ENCODE assay signal across 11 mouse cellular contexts in genomic region chr13:45960311-45960965, GRCm38 (mm10). TPM values are rescaled to one million over a fixed set of nuclear protein-coding genes. Genes with fewer than 3 reads are reported as not detected.
DNase-seq lines count a peak whose midpoint lies in the region; ATAC-seq and TF ChIP-seq lines count a peak whose summit lies in the region.
"Had no signal": no experiment of that assay in that cellular context is flagged by ENCODE, and none has a peak within 500 bp of the region (broad histone marks: within the 10 kb centered on the region; RNA-seq: fewer than 3 reads in every experiment).

No protein-coding gene starts in this region.

- H3K27ac ChIP-seq in forebrain, embryonic 12.5 days, result no peak overlapping the region
- H3K27ac ChIP-seq in forebrain, embryonic 11.5 days (ENCODE audit: low read depth, low read length), result no peak overlapping the region
- peak overlapping the region; percentile 1; the same call in 1 of the 2 replicates for H3K27ac ChIP-seq in layer of hippocampus, adult 2 months
- no peak overlapping the region for H3K27ac ChIP-seq in embryonic facial prominence, embryonic 14.5 days (replicated peaks; ENCODE audit: low read depth, low read length)
- H3K27ac ChIP-seq in intestine, embryonic 15.5 days, result no peak overlapping the region
- H3K27ac ChIP-seq: stomach, embryonic 15.5 days had no signal

- no peak for TF ChIP-seq CTCF in layer of hippocampus, adult 2 months (conservative IDR thresholded peaks at IDR 0.05)

- no peaks in the 10 kb centered on the region for H3K27me3 ChIP-seq in forebrain, embryonic 12.5 days
- no peaks in the 10 kb centered on the region for H3K27me3 ChIP-seq in forebrain, embryonic 11.5 days (ENCODE audit: control insufficient read depth, insufficient read depth, low read length)
- H3K27me3 ChIP-seq in embryonic facial prominence, embryonic 14.5 days (replicated peaks; ENCODE audit: control insufficient read depth, insufficient read depth, low read length), result no peaks in the 10 kb centered on the region
- no peaks in the 10 kb centered on the region for H3K27me3 ChIP-seq in intestine, embryonic 15.5 days (replicated peaks)
- H3K27me3 ChIP-seq: stomach, embryonic 15.5 days had no signal

- no peak overlapping the region for H3K9ac ChIP-seq in forebrain, embryonic 12.5 days
- H3K9ac ChIP-seq in forebrain, embryonic 11.5 days (ENCODE audit: low read length), result no peak overlapping the region
- H3K9ac ChIP-seq in embryonic facial prominence, embryonic 14.5 days (ENCODE audit: low read depth, low read length), result no peak overlapping the region
- no peak overlapping the region for H3K9ac ChIP-seq in intestine, embryonic 15.5 days
- H3K9ac ChIP-seq: stomach, embryonic 15.5 days had no signal

- H3K9me3 ChIP-seq in forebrain, embryonic 12.5 days, result no peaks in the 10 kb centered on the region
- no peaks in the 10 kb centered on the region for H3K9me3 ChIP-seq in forebrain, embryonic 11.5 days (ENCODE audit: control insufficient read depth, low read length)
- H3K9me3 ChIP-seq in embryonic facial prominence, embryonic 14.5 days (ENCODE audit: control insufficient read depth, low read length), result no peaks in the 10 kb centered on the region
- no peaks in the 10 kb centered on the region for H3K9me3 ChIP-seq in intestine, embryonic 15.5 days
- H3K9me3 ChIP-seq: stomach, embryonic 15.5 days had no signal

- DNase-seq in forebrain, embryonic 11.5 days (ENCODE audit: low spot score), result no peak
- no peak for DNase-seq in layer of hippocampus, adult 2 months (ENCODE audit: low spot score in 2 of 2)
- DNase-seq in layer of hippocampus, postnatal 25 days (ENCODE audit: extremely low spot score in 1 of 2, low spot score in 1 of 2), result no peak
- peak; percentile 33 for DNase-seq in embryonic facial prominence, embryonic 14.5 days (ENCODE audit: low spot score)
- DNase-seq in lung, postnatal 14 days, result peak; percentile 22
- no peak for DNase-seq in cerebellum, adult 9-11 months
- DNase-seq: embryo, embryonic 11 days; kidney, adult 8-10 months had no signal

- peak overlapping the region; percentile 3; the same call in 1 of the 2 replicates for H3K4me2 ChIP-seq in forebrain, embryonic 12.5 days
- no peak overlapping the region for H3K4me2 ChIP-seq in forebrain, embryonic 11.5 days (ENCODE audit: low read depth, low read length, severe bottlenecking)
- peak overlapping the region; percentile 5; the same call in 1 of the 2 replicates for H3K4me2 ChIP-seq in embryonic facial prominence, embryonic 14.5 days (ENCODE audit: low read depth, low read length)
- no peak overlapping the region for H3K4me2 ChIP-seq in intestine, embryonic 15.5 days (replicated peaks)
- H3K4me2 ChIP-seq: stomach, embryonic 15.5 days had no signal

- no peak for ATAC-seq in forebrain, embryonic 12.5 days (ENCODE audit: low FRiP score)
- ATAC-seq in forebrain, embryonic 11.5 days (replicated peaks; ENCODE audit: low FRiP score), result no peak
- no peak for ATAC-seq in embryonic facial prominence, embryonic 14.5 days (ENCODE audit: low read depth)
- ATAC-seq in intestine, embryonic 15.5 days, result no peak

- 33% methylated on average over 14 of the region's 14 CpGs for WGBS in forebrain, embryonic 12.5 days
- WGBS in forebrain, embryonic 11.5 days, result 55% methylated on average over 14 of the region's 14 CpGs
- 33% methylated on average over 14 of the region's 14 CpGs for WGBS in embryonic facial prominence, embryonic 14.5 days
- 61% methylated on average over 14 of the region's 14 CpGs for WGBS in intestine, embryonic 15.5 days

- H3K36me3 ChIP-seq in forebrain, embryonic 12.5 days (replicated peaks), result no peaks in the 10 kb centered on the region
- no peaks in the 10 kb centered on the region for H3K36me3 ChIP-seq in forebrain, embryonic 11.5 days (ENCODE audit: control insufficient read depth, insufficient read depth, low read length)
- no peaks in the 10 kb centered on the region for H3K36me3 ChIP-seq in embryonic facial prominence, embryonic 14.5 days (ENCODE audit: control insufficient read depth, insufficient read depth, low read length)
- H3K36me3 ChIP-seq in intestine, embryonic 15.5 days, result no peaks in the 10 kb centered on the region
- H3K36me3 ChIP-seq: stomach, embryonic 15.5 days had no signal

- H3K4me1 ChIP-seq in forebrain, embryonic 12.5 days, result peaks cover 37% of the 10 kb centered on the region
- H3K4me1 ChIP-seq in forebrain, embryonic 11.5 days (replicated peaks; ENCODE audit: control insufficient read depth, insufficient read depth, low read length), result peaks cover 15% of the 10 kb centered on the region
- peaks cover 22% of the 10 kb centered on the region for H3K4me1 ChIP-seq in embryonic facial prominence, embryonic 14.5 days (ENCODE audit: control insufficient read depth, insufficient read depth, low read length)
- peaks cover 21% of the 10 kb centered on the region for H3K4me1 ChIP-seq in intestine, embryonic 15.5 days (replicated peaks)

- no peak overlapping the region for H3K4me3 ChIP-seq in forebrain, embryonic 12.5 days (replicated peaks)
- no peak overlapping the region for H3K4me3 ChIP-seq in forebrain, embryonic 11.5 days (ENCODE audit: low read depth, low read length)
- no peak overlapping the region for H3K4me3 ChIP-seq in layer of hippocampus, adult 2 months
- no peak overlapping the region for H3K4me3 ChIP-seq in embryonic facial prominence, embryonic 14.5 days (ENCODE audit: low read depth, low read length)
- no peak overlapping the region for H3K4me3 ChIP-seq in intestine, embryonic 15.5 days (replicated peaks)
- H3K4me3 ChIP-seq: stomach, embryonic 15.5 days had no signal

RNA-seq across cellular contexts. Expression of gene Atxn1, which starts 4.4 kb away (rescaled TPM):
- polyA plus RNA-seq in forebrain, embryonic 12.5 days (2016; fragmentation: Nextera tagmentation; extraction: Ambion mirVana), result 3.7 and 4.0 TPM in 2 replicates
- polyA plus RNA-seq in forebrain, embryonic 11.5 days (2014; fragmentation: Nextera tagmentation; extraction: Ambion mirVana), result 2.2 and 3.3 TPM in 2 replicates
- 100 to 1,000 TPM; 128 to 131 TPM for total RNA-seq in layer of hippocampus, adult 2 months (2021)
- total RNA-seq in layer of hippocampus, postnatal 25 days (2021), result 100 to 1,000 TPM; 112 to 115 TPM
- 3.6 and 3.8 TPM in 2 replicates for polyA plus RNA-seq in embryonic facial prominence, embryonic 14.5 days (2014; fragmentation: Nextera tagmentation; extraction: Ambion mirVana)
- polyA plus RNA-seq in intestine, embryonic 15.5 days (2015; fragmentation: Nextera tagmentation; extraction: Ambion mirVana), result 5.7 and 6.1 TPM in 2 replicates

Comparison
In these comparisons a context has a peak if more than half of its experiments do, and no peak if none do; other contexts are left out.
1. H3K4me2 ChIP-seq: peak in forebrain, embryonic 12.5 days (single experiment) and embryonic facial prominence, embryonic 14.5 days (single experiment); none in forebrain, embryonic 11.5 days (single experiment) and intestine, embryonic 15.5 days (single experiment).
2. DNase-seq: peak in embryonic facial prominence, embryonic 14.5 days (single experiment) and lung, postnatal 14 days (single experiment); none in forebrain, embryonic 11.5 days (single experiment), layer of hippocampus, adult 2 months (0 of 2), layer of hippocampus, postnatal 25 days (0 of 2) and cerebellum, adult 9-11 months (single experiment).